Mouse (Mus musculus) liver, embryonic 14.5 days (tissue): ENCODE results near the gene Sumo2.
"Not testable (repeated sequence)": the region's sequence is repeated elsewhere in the genome, so short reads cannot be mapped to it uniquely, and the experiment has no call there.

Experiments
- CTCF ChIP-seq: IDR thresholded peaks from 2 replicates; pipeline ENCODE4 v1.5.1; 2016; ENCODE audit warnings: antibody characterized with exemption, low read depth, control low read depth
- EP300 ChIP-seq: IDR thresholded peaks from 2 replicates; pipeline ENCODE4 v1.6.1; 2016; ENCODE audit warnings: antibody characterized with exemption, low read depth

- not testable (repeated sequence) for TF ChIP-seq EP300, CTCF
Measured at GRCm38 (mm10) chr11:115476630-115477029, 59.4 kb downstream of the Sumo2 start.
